Mouse (Mus musculus): Measurements from ENCODE around the gene Ksr1.

DNA sequence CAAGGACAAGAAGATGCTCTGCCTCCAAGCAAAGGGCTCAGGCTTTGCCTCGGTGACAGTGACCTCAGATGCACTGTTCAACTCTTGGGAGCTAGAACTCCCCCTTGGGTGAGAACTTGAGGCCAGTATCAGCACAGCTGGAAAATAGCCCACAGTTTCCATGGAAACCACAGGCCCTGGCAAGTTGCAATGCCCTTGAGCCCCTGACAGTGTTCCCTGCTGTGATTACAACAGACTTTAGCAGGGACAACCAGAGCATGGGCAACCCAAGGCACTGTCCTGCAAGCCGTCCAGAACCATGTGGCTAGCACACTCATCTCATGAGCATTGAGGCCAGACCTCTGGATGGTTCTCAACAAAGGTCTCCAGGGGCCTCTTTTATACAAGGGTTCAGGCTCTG is 106.7 kb downstream of the Ksr1 start:
- no peak for TF ChIP-seq POLR2A (IDR thresholded peaks at IDR 0.05; ENCODE audit: control insufficient read depth, extremely low read depth, insufficient read depth, low read length, poor library complexity)
- TF ChIP-seq CTCF (IDR thresholded peaks at IDR 0.05; ENCODE audit: borderline replicate concordance, control insufficient read depth, extremely low read depth, insufficient read depth, low read length, poor library complexity): no peak
